Mouse (Mus musculus) megakaryocyte, embryonic 14.5 days (primary cell): ENCODE results near the gene Amz1. TPM values are rescaled to one million over a fixed set of nuclear protein-coding genes. Genes with fewer than 3 reads are reported as not detected.
A peak's percentile ranks its signal among the peaks of the same experiment; 100 is the strongest.

Source experiments
- H3K27me3 ChIP-seq: replicated peaks from 2 replicates; pipeline ENCODE3; 2012; ENCODE audit warnings: inconsistent platforms
- H3K36me3 ChIP-seq: replicated peaks from 2 replicates; pipeline ENCODE3; 2012; ENCODE audit warnings: low read length, inconsistent platforms, mixed read lengths
- H3K4me1 ChIP-seq: 2 replicates; pipeline ENCODE4 v1.6.1; 2012; ENCODE audit warnings: inconsistent platforms
- H3K4me3 ChIP-seq: replicated peaks from 2 replicates; pipeline ENCODE3; 2012; ENCODE audit warnings: moderate library complexity, mild to moderate bottlenecking, inconsistent platforms
- H3K9me3 ChIP-seq: 2 replicates; pipeline ENCODE4 v1.6.1; 2012; ENCODE audit warnings: inconsistent platforms
- FLI1 ChIP-seq: IDR thresholded peaks from 2 replicates; pipeline ENCODE4 v1.6.1; 2012; ENCODE audit warnings: low read length, inconsistent platforms, mixed read lengths
- GATA1 ChIP-seq: IDR thresholded peaks from 3 replicates; pipeline ENCODE4 v1.6.1; 2012; ENCODE audit warnings: mixed read lengths, low read length, inconsistent platforms, borderline replicate concordance
- polyA plus RNA-seq: library from polyadenylated mRNA; stranded (reverse); fragments of >175 nt; gene quantifications from 2 replicates; pipeline ENCODE4 v1.2.3, GENCODE M21; 2012; ENCODE audit warnings: low replicate concordance; ENCODE audit not compliant: insufficient read depth

The Amz1 gene
- polyA plus RNA-seq = 4.5 TPM in 1 of 2 replicates, not detected in the other

GRCm38 (mm10) chr5:140723822-140724221 lies at the start of gene Amz1:
TSS of gene Amz1 (plus strand) at chr5:140724127.
- peaks cover 10% of the 10 kb centered on the region; the same call in 1 of the 2 replicates for H3K9me3 ChIP-seq
- TF ChIP-seq FLI1 (no peak), GATA1 (no peak)
- peak within 1 kb of the TSS; percentile 42 for H3K4me3 ChIP-seq
- H3K27me3 ChIP-seq = peaks cover 50% of the 10 kb centered on the region
- peaks cover 14% of the 10 kb centered on the region for H3K36me3 ChIP-seq
- H3K4me1 ChIP-seq = peaks cover 37% of the 10 kb centered on the region

- no peaks in the 10 kb centered on the region for H3K9me3 ChIP-seq
- H3K36me3 ChIP-seq = peaks cover 85% of the 10 kb centered on the region
- no peak overlapping the region for H3K4me3 ChIP-seq
- peaks cover 13% of the 10 kb centered on the region for H3K4me1 ChIP-seq
- H3K27me3 ChIP-seq = no peaks in the 10 kb centered on the region
- TF ChIP-seq FLI1 (no peak), GATA1 (no peak)
These were observed 48.8 kb upstream of the Amz1 start for GRCm38 (mm10) chr5:140675079-140675478.

- TF ChIP-seq GATA1 = no peak
- TF ChIP-seq FLI1 = no peak
- Histone ChIP-seq H3K4me1 (peaks cover 13% of the 10 kb centered on the region), H3K4me3 (no peak overlapping the region), H3K27me3 (no peaks in the 10 kb centered on the region), H3K36me3 (peaks cover 82% of the 10 kb centered on the region), H3K9me3 (no peaks in the 10 kb centered on the region)
These were observed 48.3 kb upstream of the Amz1 start for GRCm38 (mm10) chr5:140675640-140676039.

GRCm38 (mm10) chr5:140677137-140677536 lies 46.8 kb upstream of the Amz1 start:
- Histone ChIP-seq H3K4me1 (peaks cover 15% of the 10 kb centered on the region), H3K9me3 (no peaks in the 10 kb centered on the region), H3K4me3 (no peak overlapping the region), H3K27me3 (no peaks in the 10 kb centered on the region), H3K36me3 (peaks cover 77% of the 10 kb centered on the region)
- TF ChIP-seq FLI1 (no peak), GATA1 (no peak)

GRCm38 (mm10) chr5:140680051-140680450 lies 43.9 kb upstream of the Amz1 start:
- H3K27me3 ChIP-seq = no peaks in the 10 kb centered on the region
- H3K4me3 ChIP-seq = no peak overlapping the region
- H3K4me1 ChIP-seq = peaks cover 17% of the 10 kb centered on the region
- no peaks in the 10 kb centered on the region for H3K9me3 ChIP-seq
- H3K36me3 ChIP-seq = peaks cover 76% of the 10 kb centered on the region
- TF ChIP-seq FLI1 (no peak), GATA1 (no peak)

GRCm38 (mm10) chr5:140680950-140681349 lies 43.0 kb upstream of the Amz1 start:
- peaks cover 70% of the 10 kb centered on the region for H3K36me3 ChIP-seq
- no peak overlapping the region for H3K4me3 ChIP-seq
- no peaks in the 10 kb centered on the region for H3K9me3 ChIP-seq
- no peak for TF ChIP-seq FLI1
- TF ChIP-seq GATA1 = no peak
- H3K27me3 ChIP-seq = no peaks in the 10 kb centered on the region
- H3K4me1 ChIP-seq = peaks cover 16% of the 10 kb centered on the region

GRCm38 (mm10) chr5:140682113-140682512 lies 41.8 kb upstream of the Amz1 start:
- Histone ChIP-seq H3K36me3 (peaks cover 67% of the 10 kb centered on the region), H3K4me1 (peaks cover 16% of the 10 kb centered on the region), H3K27me3 (no peaks in the 10 kb centered on the region), H3K4me3 (no peak overlapping the region), H3K9me3 (no peaks in the 10 kb centered on the region)
- TF ChIP-seq FLI1 = no peak
- no peak for TF ChIP-seq GATA1

GRCm38 (mm10) chr5:140684343-140685148 lies 39.4 kb upstream of the Amz1 start:
- Histone ChIP-seq H3K4me3 (no peak overlapping the region), H3K4me1 (peaks cover 11% of the 10 kb centered on the region), H3K27me3 (no peaks in the 10 kb centered on the region), H3K36me3 (peaks cover 62% of the 10 kb centered on the region), H3K9me3 (no peaks in the 10 kb centered on the region)
- TF ChIP-seq GATA1 = no peak
- no peak for TF ChIP-seq FLI1

GRCm38 (mm10) chr5:140688434-140688833 lies 35.5 kb upstream of the Amz1 start:
- TF ChIP-seq GATA1 (no peak), FLI1 (no peak)
- Histone ChIP-seq H3K4me3 (no peak overlapping the region), H3K9me3 (no peaks in the 10 kb centered on the region), H3K27me3 (no peaks in the 10 kb centered on the region), H3K36me3 (peaks cover 70% of the 10 kb centered on the region), H3K4me1 (peaks cover 5% of the 10 kb centered on the region; the same call in 1 of the 2 replicates)

- H3K36me3 ChIP-seq = peaks cover 66% of the 10 kb centered on the region
- H3K9me3 ChIP-seq = no peaks in the 10 kb centered on the region
- peaks cover 12% of the 10 kb centered on the region for H3K4me1 ChIP-seq
- no peak overlapping the region for H3K4me3 ChIP-seq
- TF ChIP-seq FLI1 (no peak), GATA1 (no peak)
- H3K27me3 ChIP-seq = no peaks in the 10 kb centered on the region
These were observed 27.9 kb upstream of the Amz1 start for GRCm38 (mm10) chr5:140695987-140696386.
